Mouse (Mus musculus) cerebellum, postnatal 4 days (tissue): ENCODE measurements around the gene Gm21663.
A peak's percentile ranks its signal among the peaks of the same experiment; 100 is the strongest.
"Not testable (repeated sequence)": the region's sequence is repeated elsewhere in the genome, so short reads cannot be mapped to it uniquely, and the experiment has no call there.

Experiments
- DNase-seq, 2 experiments: peaks; one replicate each; pipeline ENCODE4 v3.0.0; 2022; ENCODE audit warnings: low spot score in 2 of 2, mixed read lengths in 1 of 2

The Gm21663 gene

DNA sequence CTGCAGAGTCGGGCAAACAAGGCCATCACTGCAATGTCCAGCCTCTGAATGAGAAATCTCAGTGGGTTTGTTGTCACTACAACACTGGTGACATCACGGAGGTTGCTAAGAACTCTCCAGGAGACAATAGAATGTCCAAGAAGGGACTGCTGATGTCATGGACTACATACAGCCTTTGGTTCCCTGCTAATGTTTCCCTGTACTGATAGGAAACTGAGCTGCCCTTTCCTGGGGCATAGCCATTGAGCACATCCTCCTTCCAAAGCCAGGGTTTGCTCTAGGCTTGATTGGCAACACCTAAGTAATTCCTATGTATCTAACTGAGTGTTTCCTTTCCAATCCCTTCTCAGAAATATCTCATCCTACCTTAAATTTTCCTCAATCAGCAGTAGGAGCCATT is at the start of gene Gm21663:
TSS of gene Gm21663 (minus strand) at position 101 of the 400 bp plus-strand sequence.
- DNase-seq, result not testable (repeated sequence)

DNA sequence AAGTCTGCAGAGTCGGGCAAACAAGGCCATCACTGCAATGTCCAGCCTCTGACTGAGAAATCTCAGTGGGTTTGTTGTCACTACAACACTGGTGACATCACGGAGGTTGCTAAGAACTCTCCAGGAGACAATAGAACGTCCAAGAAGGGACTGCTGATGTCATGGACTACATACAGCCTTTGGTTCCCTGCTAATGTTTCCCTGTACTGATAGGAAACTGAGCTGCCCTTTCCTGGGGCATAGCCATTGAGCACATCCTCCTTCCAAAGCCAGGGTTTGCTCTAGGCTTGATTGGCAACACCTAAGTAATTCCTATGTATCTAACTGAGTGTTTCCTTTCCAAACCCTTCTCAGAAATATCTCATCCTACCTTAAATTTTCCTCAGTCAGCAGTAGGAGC is 46.4 kb upstream of the Gm21663 start, which contains the start of gene Gm21698:
TSS of gene Gm21698 (minus strand) at position 101 of the 400 bp plus-strand sequence.
- DNase-seq, result not testable (repeated sequence)

GRCm38 (mm10) chr5:25972563-25972962 is 30.4 kb upstream of the Gm21663 start, which contains the start of gene Gm21680:
TSS of gene Gm21680 (minus strand) at chr5:25972663.
- not testable (repeated sequence) for DNase-seq

- DNase-seq, result not testable (repeated sequence)
Measured at GRCm38 (mm10) chr5:25957050-25957449, 14.9 kb upstream of the Gm21663 start.

DNA sequence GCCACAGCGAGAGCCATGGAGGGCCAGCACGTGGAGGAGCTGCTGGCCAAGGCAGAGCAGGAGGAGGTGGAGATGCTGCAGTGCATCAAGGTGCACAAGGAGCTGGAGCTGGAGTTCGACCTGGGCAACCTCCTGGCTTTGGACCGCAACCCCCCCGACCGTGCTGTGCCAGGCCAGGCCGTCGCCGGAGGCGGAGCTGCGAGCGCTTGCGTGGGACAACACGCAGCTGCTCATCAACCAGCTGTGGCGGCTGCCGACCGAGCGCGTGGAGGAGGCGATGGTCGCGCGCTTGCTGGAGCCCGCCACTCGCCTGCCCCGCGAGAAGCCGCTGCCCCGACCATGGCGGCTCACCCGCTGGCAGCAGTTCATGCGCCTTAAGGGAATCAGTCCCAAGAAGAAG is 14.4 kb upstream of the Gm21663 start:
- DNase-seq, result not testable (repeated sequence)

GRCm38 (mm10) chr5:25954317-25954716 is 12.1 kb upstream of the Gm21663 start, which contains the start of gene Gm21671:
TSS of gene Gm21671 (minus strand) at chr5:25954417.
- DNase-seq, result not testable (repeated sequence)

GRCm38 (mm10) chr5:25945391-25945790 is 3.2 kb upstream of the Gm21663 start:
- DNase-seq, result not testable (repeated sequence)

DNA sequence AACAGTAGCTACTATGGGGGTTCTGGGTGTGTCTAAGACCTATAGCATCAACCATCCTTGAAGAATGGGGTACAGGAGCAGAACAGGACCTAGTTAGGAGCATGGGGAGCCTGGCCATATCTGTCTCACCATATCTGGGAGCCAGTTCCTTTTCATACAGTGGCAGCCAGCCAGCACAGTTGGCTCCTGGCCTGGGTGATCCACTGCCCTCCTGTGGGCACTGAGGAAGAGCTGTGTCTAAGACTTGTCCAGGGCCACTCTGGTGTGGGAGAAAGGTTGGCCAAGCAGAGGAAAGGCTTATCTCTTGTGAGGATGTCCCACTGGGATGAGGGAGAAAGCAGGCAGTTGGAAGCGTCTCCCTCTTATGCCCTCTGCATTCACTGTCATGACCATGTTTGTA is 50.9 kb downstream of the Gm21663 start:
- peak in 1 of 2 experiments; percentile 79 for DNase-seq

- DNase-seq, result no peak
Measured at GRCm38 (mm10) chr5:25889746-25890382, 52.3 kb downstream of the Gm21663 start.

DNA sequence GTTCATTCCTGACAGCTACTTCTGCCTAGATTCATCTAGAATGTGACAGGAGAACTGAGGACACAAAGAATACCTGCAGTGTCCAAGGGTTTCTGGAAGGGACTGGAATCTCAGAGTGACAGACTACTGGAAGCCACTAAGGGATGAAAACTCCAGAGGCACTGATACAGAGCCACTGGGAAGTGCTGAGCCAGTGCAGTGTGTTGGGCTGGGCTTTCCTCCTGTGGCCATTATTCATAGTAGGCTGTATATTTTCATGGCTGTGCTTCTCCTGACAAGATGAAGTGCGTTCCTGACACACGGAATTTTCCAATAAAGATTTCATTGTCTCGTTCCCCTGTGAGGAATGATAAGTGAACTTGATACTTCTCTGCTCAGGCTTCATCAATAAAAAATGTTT is 55.5 kb downstream of the Gm21663 start:
- no peak for DNase-seq
